9 mouse cellular contexts compared by ENCODE assay signal in the genomic region with DNA sequence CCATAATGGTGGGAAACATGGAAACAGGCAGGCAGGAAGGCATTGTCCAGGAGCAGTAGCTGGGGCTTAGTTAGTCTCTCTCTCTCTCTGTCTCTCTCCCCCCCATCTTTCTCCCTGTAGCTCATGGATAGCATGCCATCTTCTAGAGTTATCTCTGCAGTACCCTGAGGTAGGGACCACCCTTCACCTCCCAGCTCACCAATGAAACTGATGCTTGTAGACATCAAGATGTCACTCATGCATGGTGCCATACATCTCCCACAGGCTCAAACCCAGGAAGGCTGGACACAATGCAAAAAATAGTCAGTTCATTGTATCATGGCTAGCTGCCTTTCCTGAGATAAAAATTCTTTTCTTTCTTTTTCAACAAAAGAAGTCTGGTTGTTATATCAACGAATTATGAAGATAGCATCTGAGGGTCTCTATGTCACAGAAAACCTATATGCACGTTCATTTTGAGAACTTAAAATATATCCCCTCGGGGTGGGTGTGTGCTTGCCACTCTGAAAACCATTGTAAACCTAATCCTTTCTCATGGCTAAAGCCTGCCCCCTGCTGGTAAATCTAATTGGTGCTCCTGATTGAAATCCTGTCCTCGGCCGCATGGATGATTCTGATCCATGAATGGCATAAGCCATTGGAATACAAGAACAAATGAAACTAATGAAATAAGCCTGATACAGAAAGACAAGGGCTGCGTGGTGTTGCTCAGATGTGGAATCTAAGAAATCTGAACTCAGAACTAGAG. TPM values are rescaled to one million over a fixed set of nuclear protein-coding genes. Genes with fewer than 3 reads are reported as not detected.
DNase-seq lines count a peak whose midpoint lies in the region; ATAC-seq lines count a peak whose summit lies in the region.
"Had no signal": no experiment of that assay in that cellular context is flagged by ENCODE, and none has a peak within 500 bp of the region (broad histone marks: within the 10 kb centered on the region; RNA-seq: fewer than 3 reads in every experiment).

No protein-coding gene starts in this region.

- H3K4me2 ChIP-seq in intestine, embryonic 14.5 days (ENCODE audit: low read length): no peak overlapping the region
- H3K4me2 ChIP-seq in intestine, embryonic 16.5 days (ENCODE audit: low read depth, low read length): no peak overlapping the region
- no peak overlapping the region for H3K4me2 ChIP-seq in forebrain, embryonic 12.5 days
- H3K4me2 ChIP-seq in hindbrain, embryonic 15.5 days: no peak overlapping the region
- H3K4me2 ChIP-seq in midbrain, embryonic 15.5 days: no peak overlapping the region
- H3K4me2 ChIP-seq: liver, embryonic 15.5 days had no signal

- H3K36me3 ChIP-seq in intestine, embryonic 14.5 days (ENCODE audit: control insufficient read depth, insufficient read depth, low read length): no peaks in the 10 kb centered on the region
- no peaks in the 10 kb centered on the region for H3K36me3 ChIP-seq in intestine, embryonic 16.5 days (ENCODE audit: control insufficient read depth, insufficient read depth, low read length)
- no peaks in the 10 kb centered on the region for H3K36me3 ChIP-seq in forebrain, embryonic 12.5 days (replicated peaks)
- no peaks in the 10 kb centered on the region for H3K36me3 ChIP-seq in hindbrain, embryonic 15.5 days
- H3K36me3 ChIP-seq in midbrain, embryonic 15.5 days (replicated peaks): no peaks in the 10 kb centered on the region
- H3K36me3 ChIP-seq: liver, embryonic 15.5 days had no signal

- H3K9me3 ChIP-seq in intestine, embryonic 14.5 days (ENCODE audit: control insufficient read depth, low read length): no peaks in the 10 kb centered on the region
- H3K9me3 ChIP-seq in intestine, embryonic 16.5 days (ENCODE audit: control insufficient read depth, low read length): no peaks in the 10 kb centered on the region
- H3K9me3 ChIP-seq in forebrain, embryonic 12.5 days: no peaks in the 10 kb centered on the region
- no peaks in the 10 kb centered on the region for H3K9me3 ChIP-seq in hindbrain, embryonic 15.5 days
- no peaks in the 10 kb centered on the region for H3K9me3 ChIP-seq in midbrain, embryonic 15.5 days
- H3K9me3 ChIP-seq: liver, embryonic 15.5 days had no signal

- H3K4me3 ChIP-seq in intestine, embryonic 14.5 days (ENCODE audit: low read depth, low read length): no peak overlapping the region
- H3K4me3 ChIP-seq in intestine, embryonic 16.5 days (ENCODE audit: low read length): no peak overlapping the region
- no peak overlapping the region for H3K4me3 ChIP-seq in forebrain, embryonic 12.5 days (replicated peaks)
- H3K4me3 ChIP-seq in hindbrain, embryonic 15.5 days: no peak overlapping the region
- no peak overlapping the region for H3K4me3 ChIP-seq in midbrain, embryonic 15.5 days
- H3K4me3 ChIP-seq: liver, embryonic 15.5 days had no signal

- DNase-seq in intestine, embryonic 14.5 days (ENCODE audit: low spot score): peak; percentile 87
- peak; percentile 42 for DNase-seq in brain, embryonic 18.5 days (ENCODE audit: low read depth, low spot score)
- DNase-seq in left cerebral cortex, postnatal 14 days (ENCODE audit: low spot score in 2 of 2): peak; percentile 74 to 90
- DNase-seq in urinary bladder, postnatal 14 days (ENCODE audit: low spot score): peak; percentile 72

- 17% methylated on average over 6 of the region's 6 CpGs for WGBS in intestine, embryonic 14.5 days
- 15% methylated on average over 6 of the region's 6 CpGs for WGBS in intestine, embryonic 16.5 days
- WGBS in forebrain, embryonic 12.5 days: 8% methylated on average over 6 of the region's 6 CpGs
- 9% methylated on average over 6 of the region's 6 CpGs for WGBS in hindbrain, embryonic 15.5 days
- WGBS in midbrain, embryonic 15.5 days: 9% methylated on average over 6 of the region's 6 CpGs

- no peaks in the 10 kb centered on the region for H3K27me3 ChIP-seq in intestine, embryonic 14.5 days (replicated peaks; ENCODE audit: control insufficient read depth, insufficient read depth, low read length)
- H3K27me3 ChIP-seq in intestine, embryonic 16.5 days (replicated peaks; ENCODE audit: control insufficient read depth, insufficient read depth, low read length): no peaks in the 10 kb centered on the region
- H3K27me3 ChIP-seq in forebrain, embryonic 12.5 days: no peaks in the 10 kb centered on the region
- H3K27me3 ChIP-seq in hindbrain, embryonic 15.5 days: no peaks in the 10 kb centered on the region
- H3K27me3 ChIP-seq in midbrain, embryonic 15.5 days (replicated peaks): no peaks in the 10 kb centered on the region
- H3K27me3 ChIP-seq: liver, embryonic 15.5 days had no signal

- no peaks in the 10 kb centered on the region for H3K4me1 ChIP-seq in intestine, embryonic 14.5 days (replicated peaks; ENCODE audit: control insufficient read depth, insufficient read depth, low read length)
- no peaks in the 10 kb centered on the region for H3K4me1 ChIP-seq in intestine, embryonic 16.5 days (ENCODE audit: control insufficient read depth, insufficient read depth, low read length)
- H3K4me1 ChIP-seq in forebrain, embryonic 12.5 days: no peaks in the 10 kb centered on the region
- no peaks in the 10 kb centered on the region for H3K4me1 ChIP-seq in hindbrain, embryonic 15.5 days (replicated peaks)
- no peaks in the 10 kb centered on the region for H3K4me1 ChIP-seq in midbrain, embryonic 15.5 days
- H3K4me1 ChIP-seq: liver, embryonic 15.5 days had no signal

- ATAC-seq in intestine, embryonic 14.5 days (replicated peaks; ENCODE audit: low FRiP score, low TSS enrichment, low read depth): no peak
- no peak for ATAC-seq in intestine, embryonic 16.5 days
- ATAC-seq in forebrain, embryonic 12.5 days (ENCODE audit: low FRiP score): peak; percentile 23; the same call in 1 of the 2 replicates
- peak; percentile 45; the same call in 1 of the 2 replicates for ATAC-seq in hindbrain, embryonic 15.5 days (ENCODE audit: low FRiP score, low read depth)
- ATAC-seq in midbrain, embryonic 15.5 days (replicated peaks): peak; percentile 74

- H3K27ac ChIP-seq in intestine, embryonic 14.5 days (ENCODE audit: low read depth): no peak overlapping the region
- no peak overlapping the region for H3K27ac ChIP-seq in intestine, embryonic 16.5 days (ENCODE audit: low read length)
- H3K27ac ChIP-seq in forebrain, embryonic 12.5 days: no peak overlapping the region
- no peak overlapping the region for H3K27ac ChIP-seq in hindbrain, embryonic 15.5 days (replicated peaks)
- no peak overlapping the region for H3K27ac ChIP-seq in midbrain, embryonic 15.5 days
- H3K27ac ChIP-seq: liver, embryonic 15.5 days had no signal

- no peak overlapping the region for H3K9ac ChIP-seq in intestine, embryonic 14.5 days (ENCODE audit: low read length)
- no peak overlapping the region for H3K9ac ChIP-seq in intestine, embryonic 16.5 days (ENCODE audit: low read depth, low read length)
- H3K9ac ChIP-seq in forebrain, embryonic 12.5 days: no peak overlapping the region
- no peak overlapping the region for H3K9ac ChIP-seq in hindbrain, embryonic 15.5 days
- no peak overlapping the region for H3K9ac ChIP-seq in midbrain, embryonic 15.5 days
- H3K9ac ChIP-seq: liver, embryonic 15.5 days had no signal

- intact Hi-C loops in left cerebral cortex, postnatal 14 days (cut with DNase I): loop anchor here (2.0 kb wide), 1 partner anchor 820 kb away; no protein-coding TSS in a partner anchor

RNA-seq across cellular contexts. Expression of gene Unc13c, which starts 14.0 kb away (rescaled TPM):
- polyA plus RNA-seq in intestine, embryonic 14.5 days (2014; fragmentation: Nextera tagmentation; extraction: Ambion mirVana): 0.24 and 0.44 TPM in 2 replicates
- 0.13 and 0.15 TPM in 2 replicates for polyA plus RNA-seq in intestine, embryonic 16.5 days (2015; fragmentation: Nextera tagmentation; extraction: Ambion mirVana)
- 0.46 and 0.81 TPM in 2 replicates for polyA plus RNA-seq in forebrain, embryonic 12.5 days (2016; fragmentation: Nextera tagmentation; extraction: Ambion mirVana)
- polyA plus RNA-seq in hindbrain, embryonic 15.5 days (2015; fragmentation: Nextera tagmentation; extraction: Ambion mirVana): 5.8 and 6.4 TPM in 2 replicates
- 10 to 100 TPM; 21.4 to 24.3 TPM for total RNA-seq in left cerebral cortex, postnatal 14 days (2021)
- polyA plus RNA-seq in midbrain, embryonic 15.5 days (2015; fragmentation: Nextera tagmentation; extraction: Ambion mirVana): 4.5 TPM in 2 replicates

Comparison
In these comparisons a context has a peak if more than half of its experiments do, and no peak if none do; other contexts are left out.
1. ATAC-seq: peak in forebrain, embryonic 12.5 days (single experiment), hindbrain, embryonic 15.5 days (single experiment) and midbrain, embryonic 15.5 days (single experiment); none in intestine, embryonic 14.5 days (single experiment) and intestine, embryonic 16.5 days (single experiment).
2. Peak in every context shown above with its lines, with median percentiles within 50 percentile points of each other: DNase-seq.